Mouse (Mus musculus) monocyte, adult 5-6 weeks (primary cell): ENCODE measurements around the gene Cpsf4l. TPM values are rescaled to one million over a fixed set of nuclear protein-coding genes. Genes with fewer than 3 reads are reported as not detected.
A peak's percentile ranks its signal among the peaks of the same experiment; 100 is the strongest.

Source experiments
- ATAC-seq: fragments of 153-309, 156-312 bp; replicated peaks from 2 replicates; pipeline ENCODE4 v1.8.0; 2017; ENCODE audit warnings: mild to moderate bottlenecking; ENCODE audit not compliant: low TSS enrichment, insufficient number of reproducible peaks, severe bottlenecking, poor library complexity, low FRiP score
- total RNA-seq: library from RNA; stranded (forward); fragments of 200-1000, 200-491, 200-594 nt; gene quantifications from 3 replicates; pipeline ENCODE4 v1.2.3, GENCODE M21; 2017

Gene Cpsf4l
- total RNA-seq, 1 experiment from 2014 or later: not detected

DNA sequence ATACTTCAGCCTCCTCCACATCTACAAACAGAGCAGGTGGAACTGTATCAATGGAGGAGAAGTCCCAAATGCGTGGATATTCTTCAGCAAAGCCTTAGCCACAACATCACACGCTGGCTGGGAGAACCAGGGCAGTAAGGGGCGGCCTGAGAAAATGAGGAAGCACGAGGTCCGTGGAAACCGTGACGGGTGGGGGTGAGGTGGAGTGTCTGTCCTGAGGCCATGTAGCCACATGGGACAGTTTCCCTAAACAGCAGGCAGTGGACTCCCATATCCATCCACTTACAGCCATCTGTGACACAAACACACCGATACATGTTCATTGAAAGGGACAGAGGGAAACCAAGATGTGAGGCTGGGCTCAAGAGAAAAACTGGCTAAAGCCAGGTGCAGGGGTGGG is 28.1 kb upstream of the Cpsf4l start:
- ATAC-seq: peak; percentile 71

DNA sequence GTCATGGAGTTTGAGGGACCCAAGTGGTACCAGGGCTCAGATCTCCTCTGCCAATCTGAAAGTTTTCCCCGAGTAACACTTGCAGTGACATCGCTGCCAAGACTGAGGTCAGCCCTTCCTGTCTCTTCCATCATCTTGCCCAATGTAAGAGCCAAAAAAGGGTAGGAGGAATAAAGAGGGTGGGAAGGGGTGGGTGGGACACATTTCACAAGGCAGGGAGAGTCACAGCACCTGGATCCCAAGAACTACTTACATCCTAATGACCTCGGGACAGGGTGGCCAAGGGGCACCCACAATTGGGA is 27.7 kb upstream of the Cpsf4l start:
- no peak for ATAC-seq

DNA sequence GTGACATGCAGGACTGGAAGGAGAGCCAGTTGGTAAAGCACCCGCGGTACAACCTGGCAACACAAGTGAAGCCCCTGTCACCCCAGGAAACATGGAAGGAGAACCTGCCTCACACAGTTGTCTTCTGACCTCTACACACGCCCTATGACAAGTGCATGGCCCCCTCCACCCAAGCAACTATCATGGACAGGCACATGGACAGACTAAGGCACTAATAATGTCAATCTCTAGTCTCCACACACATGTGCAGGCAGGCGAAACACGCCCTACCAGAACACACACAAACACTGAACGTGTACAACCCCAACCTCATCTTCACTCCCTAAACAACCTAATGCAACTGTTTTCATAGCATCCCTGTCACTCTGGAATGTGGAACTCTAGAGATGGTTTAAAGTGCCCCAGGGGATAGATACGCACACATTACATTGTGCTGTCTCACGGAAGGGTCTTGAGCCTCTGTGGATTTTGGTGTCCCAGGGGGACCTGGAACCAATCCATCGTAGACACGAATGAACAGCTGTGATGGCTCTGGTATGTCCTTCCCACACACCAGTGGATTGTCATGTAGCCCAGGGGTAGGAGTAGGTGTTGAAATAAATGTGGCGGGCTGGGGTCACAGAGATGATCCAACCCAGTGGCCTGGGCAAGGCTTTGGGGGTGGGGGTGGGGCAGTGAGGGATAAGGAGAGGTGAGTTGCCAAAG is 27.2 kb upstream of the Cpsf4l start:
- ATAC-seq: no peak

DNA sequence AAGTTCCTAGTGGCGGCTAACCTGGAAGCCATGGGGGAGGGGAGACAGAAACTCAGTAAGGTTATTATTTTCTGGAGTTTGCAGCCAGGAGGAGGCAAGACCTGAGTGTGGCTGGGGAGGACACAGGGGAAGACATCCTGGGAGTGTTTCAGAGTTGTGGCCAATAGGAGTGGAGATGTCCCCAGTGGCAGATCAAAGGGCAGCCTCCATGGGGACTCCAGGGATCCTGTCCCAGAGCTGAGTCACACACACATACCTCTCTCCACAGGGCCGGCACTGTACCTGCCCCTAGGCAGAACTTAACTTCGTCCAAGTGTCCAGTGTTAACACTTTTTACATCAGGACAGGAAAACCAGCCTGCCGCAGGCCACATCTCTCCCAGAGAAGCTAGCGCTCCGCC is 25.3 kb upstream of the Cpsf4l start:
- ATAC-seq: no peak

DNA sequence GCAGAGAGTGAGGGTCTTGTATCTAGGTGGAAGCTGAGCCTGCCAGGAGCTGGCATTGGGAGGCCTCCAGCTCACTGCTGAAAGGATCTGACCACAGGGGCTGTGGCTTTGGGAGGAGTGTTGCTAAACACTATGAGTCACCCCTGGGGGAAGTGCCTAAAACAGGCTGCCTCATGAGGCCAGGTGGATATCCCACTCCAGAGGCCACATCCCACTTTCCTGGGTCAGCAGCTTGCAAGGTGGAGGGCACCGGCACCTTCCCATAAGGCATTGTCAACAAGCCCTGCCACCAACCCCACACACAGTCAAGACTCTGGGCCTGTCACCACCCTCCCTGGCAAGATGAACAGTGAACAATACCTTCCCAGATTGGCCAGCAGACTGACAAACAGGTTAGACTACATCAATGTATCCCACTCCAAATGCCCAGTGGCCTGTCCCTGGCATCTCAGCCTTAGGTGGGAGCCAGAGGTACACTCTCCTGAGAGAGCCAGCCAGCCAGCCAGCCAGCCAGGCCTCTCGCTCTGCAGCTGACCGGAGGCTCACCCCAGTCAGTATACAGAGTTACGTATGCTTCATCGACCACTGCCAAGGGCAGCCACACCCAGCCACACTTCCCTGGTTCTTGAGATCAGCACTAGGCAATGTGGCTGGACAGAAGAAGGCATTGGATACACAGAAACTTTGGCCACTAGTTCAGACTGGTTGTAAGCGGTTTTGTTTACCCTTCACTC is 24.0 kb upstream of the Cpsf4l start:
- peak; percentile 72 for ATAC-seq

DNA sequence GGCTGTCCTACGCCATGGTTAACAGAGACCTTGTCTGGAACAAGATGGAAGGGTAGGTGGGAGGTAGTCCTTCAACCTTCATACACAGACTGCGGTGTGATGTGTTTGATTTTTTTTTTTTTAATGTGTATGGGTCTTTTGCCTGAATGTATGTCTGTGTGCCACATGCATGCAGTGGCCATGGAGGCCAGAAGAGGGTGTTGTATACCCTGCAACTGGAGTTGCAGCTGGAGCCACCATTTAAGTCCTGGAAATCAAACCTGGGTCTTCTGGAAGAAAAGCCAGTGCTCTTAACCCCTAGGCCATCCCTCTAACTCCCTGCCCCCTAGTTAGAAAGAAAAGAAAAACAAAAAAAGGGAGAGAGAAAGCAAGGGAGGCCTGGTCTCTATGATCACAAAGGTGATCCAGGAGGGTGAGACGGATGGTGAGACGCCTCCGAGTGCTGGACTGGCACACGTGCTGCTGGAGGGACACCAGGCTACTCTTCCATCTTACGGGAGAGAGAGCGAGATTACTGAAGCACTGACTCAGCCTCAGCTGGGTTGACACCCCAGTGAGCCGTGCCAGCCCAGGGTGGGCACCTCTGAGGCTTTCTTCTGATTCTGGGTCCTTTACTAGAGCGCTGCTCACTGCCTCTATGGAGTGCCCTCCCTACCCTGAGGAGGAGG is 22.3 kb upstream of the Cpsf4l start:
- no peak for ATAC-seq

DNA sequence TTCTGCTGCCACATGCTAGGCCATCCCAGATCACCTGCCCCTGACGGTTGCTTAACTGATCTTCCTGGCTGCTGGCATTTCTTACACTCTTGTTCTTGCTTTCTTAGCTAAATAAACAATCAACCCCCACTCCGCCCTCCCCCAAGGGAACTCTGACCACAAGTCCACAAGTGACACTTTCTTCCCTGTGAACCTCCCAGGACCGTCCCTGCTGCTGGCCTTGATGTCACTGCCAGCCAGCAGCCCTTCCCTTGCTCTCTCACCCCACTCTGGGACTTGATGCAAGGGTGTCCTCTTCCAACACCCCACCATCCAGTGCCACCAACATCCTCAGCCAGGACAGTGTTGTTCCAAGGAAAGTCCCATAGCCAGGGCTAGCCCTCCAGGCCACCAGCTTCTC is 21.1 kb upstream of the Cpsf4l start:
- no peak for ATAC-seq

DNA sequence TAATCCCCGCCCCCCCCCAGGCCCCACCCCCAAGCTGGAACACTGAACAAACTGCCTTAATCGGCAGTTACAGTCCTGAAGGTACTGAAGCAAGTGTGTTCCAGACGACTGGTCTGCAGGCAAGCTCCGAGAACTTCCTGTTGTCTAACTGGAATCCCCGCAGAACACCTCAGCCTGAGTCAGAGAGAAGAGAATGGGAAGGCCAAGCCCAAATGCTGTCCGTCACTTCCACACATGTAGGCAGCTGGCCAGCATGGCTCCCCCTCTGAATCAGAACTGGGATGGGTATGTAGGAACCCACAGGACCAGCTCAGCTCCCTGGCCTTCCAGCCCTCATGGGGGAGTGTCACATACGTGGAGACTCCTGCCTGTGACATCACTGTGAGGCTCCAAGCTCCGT is 20.1 kb upstream of the Cpsf4l start:
- no peak for ATAC-seq

DNA sequence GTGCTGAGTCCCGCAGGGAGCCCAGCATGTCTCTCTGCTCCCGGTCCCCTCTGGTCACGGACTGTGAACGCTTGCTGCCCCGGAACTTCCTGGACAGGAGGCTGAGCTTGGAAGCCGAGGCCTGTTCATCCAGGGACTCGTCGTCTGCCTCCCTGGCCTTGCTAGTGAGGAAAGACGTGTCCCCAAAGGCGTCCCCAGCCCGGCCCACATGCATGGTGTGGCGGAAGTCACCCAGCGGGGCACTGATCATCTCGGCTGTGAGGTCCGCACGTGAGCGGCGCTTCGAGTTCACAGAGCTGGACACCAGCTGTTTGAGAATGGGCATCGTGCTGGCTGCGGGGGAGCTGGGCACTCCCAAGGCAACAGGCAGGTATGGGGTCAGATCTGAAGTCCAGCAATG is 19.4 kb upstream of the Cpsf4l start:
- no peak for ATAC-seq

DNA sequence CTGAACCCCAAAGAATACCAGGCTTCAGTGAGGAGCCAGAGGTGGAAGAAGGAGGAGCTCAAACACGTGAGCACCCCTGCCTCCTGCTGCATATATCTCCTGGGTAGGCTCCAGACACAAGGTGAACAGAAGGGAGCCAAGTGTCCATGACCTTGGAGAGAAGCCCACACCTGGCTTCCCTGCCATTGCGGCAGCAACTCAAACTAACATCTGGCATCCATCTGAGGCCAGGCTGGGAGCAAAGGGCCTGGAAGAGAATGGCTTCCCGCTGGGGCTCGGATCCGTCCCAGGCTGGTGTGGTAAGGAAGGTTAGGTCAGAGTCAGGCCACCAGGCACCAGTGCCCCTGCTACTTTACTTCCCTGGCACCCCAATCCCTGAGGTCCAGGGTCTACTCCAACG is 18.2 kb upstream of the Cpsf4l start:
- no peak for ATAC-seq

DNA sequence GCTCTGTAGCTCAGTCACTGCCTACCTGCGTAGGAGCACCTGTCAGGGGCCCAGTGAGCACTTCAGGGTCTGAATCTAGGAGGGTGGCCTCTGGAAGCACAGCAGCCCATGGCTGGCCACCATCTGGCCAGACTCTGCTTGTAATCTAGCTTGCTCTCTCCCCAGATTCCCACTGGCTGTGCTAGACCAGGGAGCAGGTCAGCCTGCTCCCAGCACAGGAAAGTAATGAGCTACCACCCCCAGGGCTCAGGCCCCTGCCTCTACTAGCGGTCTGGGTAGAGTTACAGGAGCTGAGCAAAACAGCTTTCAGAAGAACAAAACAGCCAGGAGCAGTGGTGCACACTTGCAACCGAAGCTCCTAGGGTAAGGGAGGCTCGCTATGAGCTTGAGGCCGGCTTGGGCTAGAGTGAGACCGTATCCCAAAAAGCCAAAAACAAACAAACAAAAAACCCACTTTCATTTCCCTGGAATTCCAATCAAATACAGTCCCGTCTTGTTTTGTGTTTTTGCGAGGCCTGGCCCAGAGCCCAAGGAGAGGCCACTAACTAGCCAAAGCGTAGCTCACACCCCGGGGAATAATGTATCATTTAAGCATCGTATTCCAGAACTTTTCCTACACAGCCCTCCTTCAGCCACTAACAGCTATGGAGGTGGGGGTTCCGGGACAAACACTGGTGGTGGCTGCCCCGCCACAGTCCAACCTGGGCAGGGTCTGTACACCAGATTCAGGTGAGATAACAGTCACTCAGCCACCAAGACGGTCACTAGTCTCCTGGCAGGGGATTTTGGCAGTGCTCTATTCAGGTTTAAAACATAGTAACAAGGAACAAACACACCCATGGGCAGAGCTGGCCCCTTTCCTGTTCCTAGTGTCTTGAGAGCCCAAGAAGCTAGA is 17.4 kb upstream of the Cpsf4l start:
- ATAC-seq: no peak

DNA sequence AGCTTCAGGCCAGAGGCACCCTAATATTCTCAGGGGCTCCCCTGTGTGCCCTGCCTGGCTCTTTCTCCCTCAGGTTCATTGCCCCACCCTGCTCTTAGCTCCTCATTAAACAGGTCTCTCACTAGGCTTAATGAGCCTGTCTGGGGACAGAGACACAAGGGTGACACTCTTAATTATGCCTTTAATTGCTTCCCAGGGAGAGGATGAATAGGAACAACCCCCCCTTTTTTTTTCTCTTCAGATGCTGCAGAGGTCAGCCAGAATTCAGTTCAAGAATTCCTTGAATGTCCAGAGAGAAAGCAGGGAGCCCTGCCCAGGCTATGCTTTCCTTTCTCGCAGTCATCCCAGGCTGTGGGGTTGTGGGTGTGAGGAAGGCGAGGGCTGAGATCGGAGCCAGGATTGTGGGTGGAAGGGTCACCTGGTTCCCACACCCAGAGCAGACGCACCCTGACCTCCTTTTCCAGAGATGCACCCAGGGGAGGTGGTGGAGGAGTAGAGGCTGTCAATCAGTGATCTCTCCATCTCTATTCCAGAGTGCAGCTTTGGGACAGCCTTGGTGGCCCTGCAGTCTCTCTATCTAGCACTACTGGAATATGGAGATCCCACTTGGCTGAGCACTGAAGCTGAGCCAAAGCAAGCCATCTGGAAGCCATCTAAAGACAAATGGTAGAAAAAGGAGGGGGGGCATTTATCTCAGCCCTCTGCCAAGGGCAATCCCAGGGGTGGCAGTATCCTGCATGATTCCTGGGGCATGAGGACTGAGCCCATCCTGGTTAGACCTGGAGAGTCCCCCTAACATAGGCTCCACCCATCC is 15.6 kb upstream of the Cpsf4l start:
- ATAC-seq: no peak

DNA sequence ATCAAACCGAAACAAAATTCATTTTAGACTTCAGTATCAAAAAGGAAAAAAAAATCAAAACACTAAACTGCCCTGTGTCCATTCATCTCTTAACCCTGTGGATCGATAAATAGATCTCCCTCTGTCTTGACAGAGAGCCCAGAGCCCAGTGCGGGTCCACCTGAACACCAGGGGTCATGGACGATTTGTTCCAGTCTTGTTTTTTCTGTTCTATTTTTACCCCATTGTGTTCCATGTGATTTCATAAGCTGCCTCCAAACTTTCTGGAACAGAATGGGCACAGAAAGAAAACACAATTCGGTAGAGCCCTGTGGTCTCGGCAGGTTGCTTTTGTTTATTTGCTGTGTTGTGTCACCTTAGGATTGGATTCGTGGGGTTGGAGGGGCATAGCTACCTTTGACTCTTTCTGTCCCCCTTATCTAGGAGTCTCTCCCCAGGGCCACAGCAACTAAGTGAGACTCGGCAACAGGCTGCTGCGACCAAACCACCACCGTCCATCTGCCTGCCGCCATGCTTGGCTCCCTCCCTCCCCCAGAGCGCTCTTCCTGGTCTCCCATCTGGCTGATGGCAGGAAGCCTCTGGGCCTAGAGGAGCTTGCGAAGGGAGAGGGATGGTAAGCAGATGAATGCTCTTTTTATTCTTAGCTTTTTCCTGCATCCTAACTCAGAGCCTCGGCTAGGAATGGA is 12.7 kb upstream of the Cpsf4l start:
- ATAC-seq: no peak

DNA sequence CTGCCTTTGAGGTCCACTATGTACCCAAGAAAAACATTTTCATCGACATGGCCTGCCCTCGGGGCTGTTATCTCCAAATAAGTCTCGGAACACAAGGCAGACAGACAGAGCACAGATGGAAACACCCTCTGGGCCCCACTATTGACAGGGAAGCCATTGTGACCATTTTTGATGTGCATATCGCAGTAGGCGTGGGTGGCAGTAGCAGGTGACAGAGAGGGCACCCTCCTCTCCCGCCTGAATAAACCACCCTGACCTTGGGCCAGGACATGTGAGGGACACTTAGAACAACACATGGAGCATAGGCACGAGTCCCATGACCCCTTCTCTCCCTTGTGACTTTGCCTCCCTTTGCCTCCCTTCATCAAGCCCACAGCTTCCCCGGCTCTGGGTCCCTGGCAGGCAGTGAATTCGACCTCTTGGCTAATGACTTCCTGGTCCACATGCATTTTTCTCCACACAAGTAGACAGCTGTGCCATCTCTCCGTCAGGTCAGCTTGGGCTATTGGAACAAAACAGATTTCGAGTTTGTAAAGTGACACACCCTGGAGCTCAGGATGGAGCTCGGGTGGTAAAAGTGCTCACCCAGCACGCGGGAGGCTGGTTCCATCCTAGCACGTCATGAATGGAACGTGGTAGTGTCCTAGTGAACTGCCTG is 8.1 kb upstream of the Cpsf4l start:
- ATAC-seq: no peak

DNA sequence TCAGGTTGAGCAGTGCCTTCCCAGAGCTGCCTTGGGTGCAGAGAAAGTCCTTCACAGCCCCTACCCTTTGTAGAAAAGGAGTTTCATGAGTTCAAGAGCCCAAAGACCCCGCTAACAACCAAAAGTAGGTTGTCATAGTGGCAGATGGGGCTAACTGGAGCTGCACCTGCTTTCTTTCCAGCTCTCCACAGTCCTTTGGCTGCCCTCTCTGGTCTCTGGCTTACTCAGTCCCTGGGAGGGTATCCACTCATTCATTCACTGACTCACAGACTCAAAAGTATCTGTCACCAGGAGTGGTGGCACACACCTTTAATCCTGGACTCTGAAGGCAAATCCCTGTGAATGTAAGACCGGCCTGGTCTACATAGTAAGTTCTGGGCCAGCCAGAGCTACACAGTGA is 6.3 kb upstream of the Cpsf4l start:
- ATAC-seq: no peak

DNA sequence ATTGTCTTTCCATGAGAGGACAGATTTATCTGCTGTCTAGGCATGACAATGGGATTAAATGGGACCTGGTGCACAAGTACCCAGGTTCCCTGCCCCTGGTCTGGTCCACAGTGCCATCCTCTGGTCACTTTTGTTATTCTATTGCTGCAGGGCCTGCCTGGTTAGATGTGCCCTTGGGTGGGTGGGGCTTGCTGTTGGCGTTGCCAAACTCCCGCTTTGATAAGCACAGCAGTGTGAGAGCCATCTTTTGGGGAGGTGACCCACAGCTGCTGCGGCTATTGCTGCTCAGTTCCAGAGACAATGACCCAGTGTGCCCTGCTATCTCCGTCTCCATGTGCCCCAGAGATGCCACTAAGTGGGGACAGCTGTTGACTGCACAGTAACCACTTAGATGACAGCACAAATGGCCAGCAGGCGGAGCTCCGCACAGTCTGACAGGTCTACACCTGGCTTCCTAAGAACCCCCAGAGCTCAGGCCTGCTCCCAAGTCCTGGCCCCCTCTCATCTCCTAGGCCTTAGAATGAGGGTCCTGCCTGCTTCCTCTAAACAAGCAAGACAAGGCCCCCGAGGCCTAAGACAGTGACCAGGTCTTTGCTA is 5.4 kb upstream of the Cpsf4l start:
- ATAC-seq: no peak

DNA sequence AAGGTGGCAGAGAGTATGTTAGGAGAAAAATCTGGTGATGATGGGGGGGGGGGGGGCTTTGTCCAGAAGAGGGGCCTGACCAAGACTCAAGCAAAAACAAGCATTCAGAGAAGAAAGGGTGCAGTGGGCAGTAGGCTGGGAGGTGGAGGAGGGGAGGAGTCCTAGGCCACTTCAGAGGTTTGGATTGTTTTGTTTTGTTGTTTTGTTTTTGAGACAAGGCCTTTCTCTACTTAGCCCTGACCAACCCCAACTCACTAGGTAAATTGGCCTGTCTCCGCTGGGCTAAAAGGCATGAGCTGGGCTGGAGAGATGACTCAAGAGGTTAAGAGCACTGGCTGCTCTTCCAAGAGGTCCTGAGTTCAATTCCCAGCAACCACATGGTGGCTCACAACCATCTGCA is 1.2 kb upstream of the Cpsf4l start:
- ATAC-seq: no peak
